Mouse (Mus musculus): Measurements from ENCODE around the gene Kdm8. TPM values are rescaled to one million over a fixed set of nuclear protein-coding genes. Genes with fewer than 3 reads are reported as not detected.

Gene Kdm8
- total and polyA plus RNA-seq, 3 experiments, result 3.2 to 4.7 (median 4.2) TPM

GRCm38 (mm10) chr7:125499927-125500868 lies 55.7 kb downstream of the Kdm8 start:
- DNase-seq, result peak; percentile 13

GRCm38 (mm10) chr7:125500879-125501278 lies 56.4 kb downstream of the Kdm8 start:
- no peak for DNase-seq

- no peak for DNase-seq
These were observed 59.1 kb downstream of the Kdm8 start for GRCm38 (mm10) chr7:125503374-125504092.

- DNase-seq, result no peak
These were observed 60.1 kb downstream of the Kdm8 start for GRCm38 (mm10) chr7:125504618-125505017.

- no peak for DNase-seq
These were observed 61.1 kb downstream of the Kdm8 start for GRCm38 (mm10) chr7:125505568-125505967.

GRCm38 (mm10) chr7:125507279-125507678 lies 62.8 kb downstream of the Kdm8 start:
- DNase-seq, result no peak

- no peak for DNase-seq
These were observed 67.0 kb downstream of the Kdm8 start for GRCm38 (mm10) chr7:125511432-125511831.

- DNase-seq, result no peak
These were observed 67.4 kb downstream of the Kdm8 start for GRCm38 (mm10) chr7:125511852-125512251.

Other genes starting within 250 kb of the Kdm8 start
- 10 to 100 TPM; 35.0 to 50.0 TPM for gene Nsmce1, start 46.9 kb downstream of the Kdm8 start, total RNA-seq (2021)
- gene Nsmce1, start 46.9 kb downstream of the Kdm8 start, polyA plus RNA-seq (2012; rRNA removed), result 46.7 and 50.8 TPM in 2 replicates
- gene Il4ra, start 107.4 kb downstream of the Kdm8 start, total RNA-seq (2021), result 100 to 1,000 TPM in 1 of 2 experiments, 10 to 100 TPM in 1; 49.6 to 142 TPM
- 76.2 and 114 TPM in 2 replicates for gene Il4ra, start 107.4 kb downstream of the Kdm8 start, polyA plus RNA-seq (2012; rRNA removed)
- under 1 TPM; 0.52 to 0.76 TPM for gene Il21r, start 158.8 kb downstream of the Kdm8 start, total RNA-seq (2021)
- 1.9 and 2.4 TPM in 2 replicates for gene Il21r, start 158.8 kb downstream of the Kdm8 start, polyA plus RNA-seq (2012; rRNA removed)

Data from adrenal gland, adult 2 months (tissue).